In the genomic region with DNA sequence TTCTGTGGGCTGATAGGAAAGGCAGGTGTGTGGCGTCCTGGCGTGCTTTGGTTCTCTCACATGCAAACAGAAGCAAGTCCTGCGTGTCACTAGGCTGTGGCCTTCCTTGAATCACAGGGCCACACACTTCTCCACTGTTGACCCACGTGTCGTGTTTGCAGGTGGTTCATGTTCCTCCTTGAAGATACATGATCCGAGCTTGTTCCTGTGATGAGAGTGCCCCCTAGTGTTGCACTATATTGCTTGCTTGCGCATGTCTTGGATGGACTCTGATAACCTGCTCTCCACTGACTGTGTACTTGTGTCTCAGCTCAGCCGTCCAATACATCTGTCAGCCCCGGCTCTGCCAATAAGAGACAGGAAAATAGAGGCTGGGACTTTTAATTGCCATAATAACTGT, we compare ENCODE assay signal across 8 mouse cellular contexts. TPM values are rescaled to one million over a fixed set of nuclear protein-coding genes. Genes with fewer than 3 reads are reported as not detected.
DNase-seq lines count a peak whose midpoint lies in the region; ATAC-seq and TF ChIP-seq lines count a peak whose summit lies in the region.

No protein-coding gene starts in this region.

- H3K9ac ChIP-seq in embryonic facial prominence, embryonic 15.5 days = no peak overlapping the region

- peaks cover 89% of the 10 kb centered on the region for H3K36me3 ChIP-seq in embryonic facial prominence, embryonic 15.5 days

- peak; percentile 20; the same call in 1 of the 2 replicates for ATAC-seq in embryonic facial prominence, embryonic 15.5 days (ENCODE audit: insufficient number of reproducible peaks, low FRiP score, low TSS enrichment, low read depth)

- H3K27ac ChIP-seq in bone marrow, adult 2 months (ENCODE audit: control insufficient read depth, insufficient read depth, low read depth, low read length, poor library complexity) = no peak overlapping the region
- H3K27ac ChIP-seq in embryonic facial prominence, embryonic 15.5 days (replicated peaks) = no peak overlapping the region

- peak; percentile 68 to 76 for DNase-seq in CD8-positive naive resting alpha-beta T cell, adult 2 months (ENCODE audit: low read depth in 2 of 2, low spot score in 2 of 2)
- DNase-seq in heart, postnatal 36 days = peak; percentile 75 to 79
- DNase-seq in layer of hippocampus, adult 18-20 months (ENCODE audit: low spot score in 2 of 2) = peak; percentile 73 to 94
- peak; percentile 66 for DNase-seq in lung, adult 2 months
- DNase-seq in retina, postnatal 7 days (ENCODE audit: low read depth, low spot score) = peak; percentile 76
- peak; percentile 69 to 72 for DNase-seq in thymus, postnatal 36 days

- TF ChIP-seq POLR2A in bone marrow, adult 2 months (IDR thresholded peaks at IDR 0.05; ENCODE audit: borderline replicate concordance, control insufficient read depth, low read depth, low read length) = no peak
- TF ChIP-seq POLR2A in lung, adult 2 months (IDR thresholded peaks at IDR 0.05; ENCODE audit: borderline replicate concordance, extremely low read depth, low read depth, low read length) = no peak

- H3K9me3 ChIP-seq in embryonic facial prominence, embryonic 15.5 days (replicated peaks) = no peaks in the 10 kb centered on the region

- intact Hi-C loops in heart, postnatal 36 days (cut with DNase I) = loop anchor here (1.0 to 5.0 kb wide), 3 partner anchors 64 to 303 kb away; a partner anchor contains a TSS

- H3K4me3 ChIP-seq in bone marrow, adult 2 months (replicated peaks; ENCODE audit: control insufficient read depth, low read depth, low read length) = no peak overlapping the region
- no peak overlapping the region for H3K4me3 ChIP-seq in embryonic facial prominence, embryonic 15.5 days (replicated peaks)
- H3K4me3 ChIP-seq in lung, adult 2 months (replicated peaks; ENCODE audit: extremely low read depth, low read depth, low read length) = no peak overlapping the region

- no peaks in the 10 kb centered on the region for H3K4me1 ChIP-seq in bone marrow, adult 2 months (ENCODE audit: control insufficient read depth, insufficient read depth, low read length)
- 0 out of 2 replicates have a peak, but pooled peaks cover 4% of the 10 kb centered on the region for H3K4me1 ChIP-seq in embryonic facial prominence, embryonic 15.5 days
- no peaks in the 10 kb centered on the region for H3K4me1 ChIP-seq in lung, adult 2 months (ENCODE audit: control insufficient read depth, insufficient read depth, low read length)

- H3K4me2 ChIP-seq in embryonic facial prominence, embryonic 15.5 days (replicated peaks) = no peak overlapping the region

- H3K27me3 ChIP-seq in embryonic facial prominence, embryonic 15.5 days = no peaks in the 10 kb centered on the region

- WGBS in bone marrow, adult 2 months = 31% methylated on average over 9 of the region's 9 CpGs
- WGBS in embryonic facial prominence, embryonic 15.5 days = 43% methylated on average over 9 of the region's 9 CpGs
- WGBS in lung, adult 2 months = 26% methylated on average over 9 of the region's 9 CpGs

- TF ChIP-seq CTCF in bone marrow, adult 2 months (IDR thresholded peaks at IDR 0.05; ENCODE audit: control insufficient read depth, insufficient read depth, low read length) = peak; percentile 78
- TF ChIP-seq CTCF in lung, adult 2 months (IDR thresholded peaks at IDR 0.05; ENCODE audit: insufficient read depth, low read length) = peak; percentile 65

RNA-seq across cellular contexts. Expression of a gene that starts 25.3 kb away (rescaled TPM):
- 0.85 TPM in 1 of 2 replicates, not detected in the other for polyA plus RNA-seq in bone marrow, adult 2 months (2011; ENCODE audit: insufficient read depth, insufficient read length, low replicate concordance, missing spikeins)
- 0.07 TPM in 1 of 2 replicates, not detected in the other for polyA plus RNA-seq in embryonic facial prominence, embryonic 15.5 days (2015; fragmentation: Nextera tagmentation; extraction: Ambion mirVana)
- not detected for total RNA-seq in heart, postnatal 36 days (2021)
- total RNA-seq in layer of hippocampus, adult 18-20 months (2021) = not detected
- 0.12 and 0.13 TPM in 2 replicates for polyA plus RNA-seq in lung, adult 2 months (2012; rRNA removed)
